Mouse (Mus musculus) adrenal gland, postnatal 10 days (tissue): Measurements from ENCODE around the gene Gm21708. TPM values are rescaled to one million over a fixed set of nuclear protein-coding genes. Genes with fewer than 3 reads are reported as not detected.
"Not testable (repeated sequence)": the region's sequence is repeated elsewhere in the genome, so short reads cannot be mapped to it uniquely, and the experiment has no call there.

Source experiments
- DNase-seq: peaks from one replicate; pipeline ENCODE4 v3.0.0; 2021; ENCODE audit warnings: mixed read lengths
- long read RNA-seq, 2 experiments: library from polyadenylated mRNA; stranded (forward); transcript quantifications; one replicate each; pipeline ENCODE4 v2.0.0; 2021
- total RNA-seq, 2 experiments: library from RNA; stranded (reverse); gene quantifications; 2 replicates each; pipeline ENCODE4 v1.2.3; 2021

Gene Gm21708
- not detected for total RNA-seq
- long read RNA-seq, experiment 1, result 0 reads
- long read RNA-seq, experiment 2, result 0 reads

- not testable (repeated sequence) for DNase-seq
Observed at GRCm38 (mm10) chrY:3410067-3410466, at the start of gene Gm21708, which contains the start of gene Gm21704. Gm21708 (minus strand) TSS chrY:3410167. Gm21704 (minus strand) TSS chrY:3410167.

Other genes starting within 250 kb of the Gm21708 start
- gene Gm21677, start 103.7 kb downstream of the Gm21708 start, total RNA-seq, result not detected
- not detected for gene Gm21693, start 64.8 kb downstream of the Gm21708 start, total RNA-seq
- gene Gm21704, start within 50 bp of the Gm21708 start, total RNA-seq, result not detected